Mouse (Mus musculus): ENCODE data around the gene Krit1. TPM values are rescaled to one million over a fixed set of nuclear protein-coding genes. Genes with fewer than 3 reads are reported as not detected.
A peak's percentile ranks its signal among the peaks of the same experiment; 100 is the strongest.
"Not testable (repeated sequence)": the region's sequence is repeated elsewhere in the genome, so short reads cannot be mapped to it uniquely, and the experiment has no call there.

Krit1 gene
- total and polyA plus RNA-seq, 2 experiments from 2014 or later: 32.8 to 33.0 TPM

DNA sequence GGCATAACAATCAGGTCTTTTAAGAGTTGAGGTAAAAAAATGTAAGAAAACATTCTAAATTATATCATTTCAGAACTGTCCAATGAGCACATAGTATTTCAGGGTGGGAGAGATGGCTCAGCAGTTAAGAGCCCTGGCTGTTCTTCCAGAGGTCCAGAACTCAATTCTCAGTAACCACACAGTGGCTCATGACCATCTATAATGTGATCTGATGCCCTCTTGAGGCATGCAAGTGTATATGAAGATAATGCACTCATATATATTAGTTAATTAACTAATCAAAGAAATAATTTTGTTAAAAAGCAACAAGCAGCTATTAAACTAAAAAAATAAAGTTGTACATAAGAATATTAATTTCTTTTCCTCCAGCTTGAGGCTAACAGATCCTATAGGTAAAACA is 86.2 kb downstream of the Krit1 start:
- Histone ChIP-seq H3K4me3 (ENCODE audit: low read length) (no peak overlapping the region), H3K9me3 (ENCODE audit: low read length) (no peaks in the 10 kb centered on the region), H3K4me1 (ENCODE audit: insufficient read depth, low read length) (peaks cover 8% of the 10 kb centered on the region), H3K9ac (replicated peaks; ENCODE audit: low read length) (no peak overlapping the region), H3K36me3 (ENCODE audit: insufficient read depth, low read length) (no peaks in the 10 kb centered on the region), H3K4me2 (ENCODE audit: low read depth, low read length) (no peak overlapping the region), H3K27me3 (ENCODE audit: insufficient read depth, low read length) (no peaks in the 10 kb centered on the region), H3K27ac (no peak overlapping the region)
- no peak for ATAC-seq
- DNase-seq (ENCODE audit: low spot score): no peak
- TF ChIP-seq CTCF (IDR thresholded peaks at IDR 0.05; ENCODE audit: low read depth): no peak

DNA sequence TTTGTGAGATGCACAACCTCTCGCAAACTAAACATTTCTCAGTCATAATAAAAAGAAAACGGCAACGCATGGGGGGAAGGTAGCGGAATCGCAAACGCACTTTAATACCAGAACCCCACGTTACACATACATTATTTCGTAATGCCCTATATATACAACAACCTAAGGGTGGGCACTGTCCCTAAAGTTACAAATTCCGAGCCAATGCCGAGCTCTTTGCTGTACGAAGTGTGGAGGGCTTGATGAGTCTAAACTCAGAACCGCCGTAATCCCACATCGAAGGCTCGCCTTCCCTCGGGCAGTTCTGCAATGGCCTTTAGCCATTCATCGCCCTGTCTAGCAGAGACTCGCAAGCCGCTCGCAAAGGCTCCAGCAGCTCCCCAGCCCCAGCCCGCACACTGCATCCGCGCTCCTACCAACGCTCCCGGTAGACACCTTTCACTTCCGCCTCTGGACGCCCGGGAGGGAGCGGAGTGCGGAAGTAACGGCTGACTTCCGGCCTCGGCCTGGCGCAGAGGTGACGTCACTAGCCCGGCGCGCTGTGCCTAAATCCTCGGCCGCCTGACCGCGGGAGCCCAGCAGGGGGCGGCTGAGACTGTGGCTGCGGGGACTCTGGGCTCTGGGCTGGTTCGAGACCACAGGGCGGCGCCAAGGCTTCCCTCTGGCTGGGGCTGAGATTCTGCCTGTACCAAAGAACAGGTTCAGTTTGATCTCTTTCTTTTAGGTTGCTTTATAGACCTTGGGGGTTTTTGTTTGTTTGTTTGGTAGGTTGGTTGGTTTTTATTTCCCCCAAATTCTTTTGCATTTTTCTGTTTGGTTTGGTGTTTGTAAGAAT is 90.7 kb downstream of the Krit1 start, which contains the start of gene Mterf1a:
TSS of gene Mterf1a (minus strand) at position 475 of the 835 bp plus-strand sequence.
- H3K9ac ChIP-seq (replicated peaks; ENCODE audit: low read length): peak within 1 kb of the TSS; percentile 41; the same call in 1 of the 2 replicates
- peak; percentile 100 for ATAC-seq
- WGBS: 2% methylated on average over 4 of the region's 47 CpGs
- not testable (repeated sequence) for H3K27ac ChIP-seq; H3K9me3 ChIP-seq (ENCODE audit: low read length); DNase-seq (ENCODE audit: low spot score); H3K4me1 ChIP-seq (ENCODE audit: insufficient read depth, low read length); H3K36me3 ChIP-seq (ENCODE audit: insufficient read depth, low read length); H3K27me3 ChIP-seq (ENCODE audit: insufficient read depth, low read length)
- TF ChIP-seq CTCF (IDR thresholded peaks at IDR 0.05; ENCODE audit: low read depth): 0 out of 2 replicates have a peak, but pooled peaks have one; percentile 5
- peak within 1 kb of the TSS; percentile 73 for H3K4me2 ChIP-seq (ENCODE audit: low read depth, low read length)
- H3K4me3 ChIP-seq (ENCODE audit: low read length): peak within 1 kb of the TSS; percentile 44

DNA sequence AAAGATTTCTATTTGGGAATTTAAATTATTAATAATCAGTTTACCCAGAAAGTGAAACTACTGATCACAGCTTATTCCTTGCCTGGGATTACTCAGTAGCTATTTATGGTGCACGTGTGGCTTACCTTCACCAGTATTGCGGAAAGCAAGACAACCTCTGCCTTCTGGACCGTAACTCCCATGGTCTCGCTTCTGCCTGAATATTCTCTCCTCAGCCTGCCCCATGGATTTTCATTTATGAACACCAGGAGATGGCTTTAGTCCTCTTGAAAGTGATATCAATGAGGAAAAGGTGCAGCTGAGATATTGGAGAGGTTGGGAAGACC is 91.3 kb downstream of the Krit1 start:
- not testable (repeated sequence) for H3K4me2 ChIP-seq (ENCODE audit: low read depth, low read length); ATAC-seq; H3K4me1 ChIP-seq (ENCODE audit: insufficient read depth, low read length); H3K27me3 ChIP-seq (ENCODE audit: insufficient read depth, low read length); H3K9ac ChIP-seq (replicated peaks; ENCODE audit: low read length); H3K27ac ChIP-seq; H3K36me3 ChIP-seq (ENCODE audit: insufficient read depth, low read length); H3K9me3 ChIP-seq (ENCODE audit: low read length); DNase-seq (ENCODE audit: low spot score)
- H3K4me3 ChIP-seq (ENCODE audit: low read length): peak overlapping the region; percentile 20; the same call in 1 of the 2 replicates
- WGBS: 95% methylated on average over 4 of the region's 4 CpGs

Other genes starting within 250 kb of the Krit1 start
- gene 1700109H08Rik, start 231.6 kb upstream of the Krit1 start, total RNA-seq (2014; rRNA removed): 4.2 and 5.0 TPM in 2 replicates
- gene 1700109H08Rik, start 231.6 kb upstream of the Krit1 start, polyA plus RNA-seq (2015; fragmentation: Nextera tagmentation; extraction: Ambion mirVana): 3.2 and 3.8 TPM in 2 replicates
- gene Pex1, start 207.1 kb upstream of the Krit1 start, total RNA-seq (2014; rRNA removed): 15.1 and 15.5 TPM in 2 replicates
- gene Pex1, start 207.1 kb upstream of the Krit1 start, polyA plus RNA-seq (2015; fragmentation: Nextera tagmentation; extraction: Ambion mirVana): 20.6 and 21.5 TPM in 2 replicates
- gene Rbm48, start 206.6 kb upstream of the Krit1 start, total RNA-seq (2014; rRNA removed): 16.4 and 19.8 TPM in 2 replicates
- 16.2 and 18.1 TPM in 2 replicates for gene Rbm48, start 206.6 kb upstream of the Krit1 start, polyA plus RNA-seq (2015; fragmentation: Nextera tagmentation; extraction: Ambion mirVana)
- not detected in 2 replicates for gene Tmbim7, start 152.0 kb upstream of the Krit1 start, total RNA-seq (2014; rRNA removed)
- gene Tmbim7, start 152.0 kb upstream of the Krit1 start, polyA plus RNA-seq (2015; fragmentation: Nextera tagmentation; extraction: Ambion mirVana): not detected in 2 replicates
- gene Gatad1, start 146.0 kb upstream of the Krit1 start, total RNA-seq (2014; rRNA removed): 80.1 and 96.6 TPM in 2 replicates
- 84.2 and 87.8 TPM in 2 replicates for gene Gatad1, start 146.0 kb upstream of the Krit1 start, polyA plus RNA-seq (2015; fragmentation: Nextera tagmentation; extraction: Ambion mirVana)
- 43.0 and 53.0 TPM in 2 replicates for gene Ankib1, start 259 bp upstream of the Krit1 start, total RNA-seq (2014; rRNA removed)
- 15.1 and 16.3 TPM in 2 replicates for gene Ankib1, start 259 bp upstream of the Krit1 start, polyA plus RNA-seq (2015; fragmentation: Nextera tagmentation; extraction: Ambion mirVana)
- not detected in 2 replicates for gene Lrrd1, start 42.0 kb downstream of the Krit1 start, total RNA-seq (2014; rRNA removed)
- gene Lrrd1, start 42.0 kb downstream of the Krit1 start, polyA plus RNA-seq (2015; fragmentation: Nextera tagmentation; extraction: Ambion mirVana): 0.09 TPM in 1 of 2 replicates, not detected in the other
- gene Mterf1a, start 90.7 kb downstream of the Krit1 start, total RNA-seq (2014; rRNA removed): 1.6 and 2.0 TPM in 2 replicates
- gene Mterf1a, start 90.7 kb downstream of the Krit1 start, polyA plus RNA-seq (2015; fragmentation: Nextera tagmentation; extraction: Ambion mirVana): 3.4 and 3.9 TPM in 2 replicates
- gene Akap9, start 124.9 kb downstream of the Krit1 start, total RNA-seq (2014; rRNA removed): 41.6 and 45.9 TPM in 2 replicates
- gene Akap9, start 124.9 kb downstream of the Krit1 start, polyA plus RNA-seq (2015; fragmentation: Nextera tagmentation; extraction: Ambion mirVana): 225 and 227 TPM in 2 replicates